Mouse (Mus musculus): ENCODE measurements around the gene Calr4.

Gene Calr4

GRCm38 (mm10) chr4:109234806-109235350, 593 bp downstream of the Calr4 start:
- DNase-seq (ENCODE audit: low read depth, low spot score) = no peak

GRCm38 (mm10) chr4:109236186-109236879, 2.0 kb downstream of the Calr4 start:
- DNase-seq (ENCODE audit: low read depth, low spot score) = no peak

DNA sequence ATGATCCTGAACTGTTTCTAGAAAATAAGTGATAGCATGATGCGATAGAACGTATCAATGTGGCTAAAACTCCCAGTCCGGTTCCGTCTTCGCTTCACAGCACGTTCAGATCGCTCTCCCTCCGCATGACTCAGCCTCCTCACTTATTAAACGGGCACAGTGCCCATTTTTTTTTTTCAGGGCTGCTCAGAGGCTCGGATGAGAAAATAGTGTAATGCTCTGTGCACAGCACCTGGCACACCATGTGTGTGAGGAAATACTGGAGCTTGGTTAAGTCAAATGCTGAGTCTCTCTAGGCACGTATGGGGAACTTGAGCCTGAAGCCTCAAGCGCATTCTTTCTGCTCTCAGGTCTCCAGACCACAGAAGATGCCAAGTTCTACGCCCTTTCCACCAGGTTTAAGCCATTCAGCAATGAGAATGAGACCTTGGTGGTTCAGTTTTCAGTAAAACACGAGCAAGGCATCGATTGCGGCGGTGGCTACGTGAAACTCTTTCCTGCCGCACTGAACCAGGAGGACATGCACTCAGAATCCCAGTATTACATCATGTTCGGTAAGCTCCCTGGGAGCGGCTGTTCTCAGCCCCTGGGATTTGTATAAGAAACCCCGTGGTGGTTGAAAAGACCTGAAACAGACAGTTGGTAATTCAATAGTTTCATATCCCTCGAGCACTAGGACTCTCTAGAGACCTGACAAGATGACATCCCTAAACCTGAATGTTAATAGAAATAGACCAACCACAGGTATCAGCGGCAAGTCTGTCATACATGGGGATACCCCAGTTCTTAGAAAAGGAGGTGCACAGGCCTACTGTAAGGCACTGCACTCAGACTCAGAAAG, 4.4 kb downstream of the Calr4 start:
- DNase-seq (ENCODE audit: low read depth, low spot score) = no peak

DNA sequence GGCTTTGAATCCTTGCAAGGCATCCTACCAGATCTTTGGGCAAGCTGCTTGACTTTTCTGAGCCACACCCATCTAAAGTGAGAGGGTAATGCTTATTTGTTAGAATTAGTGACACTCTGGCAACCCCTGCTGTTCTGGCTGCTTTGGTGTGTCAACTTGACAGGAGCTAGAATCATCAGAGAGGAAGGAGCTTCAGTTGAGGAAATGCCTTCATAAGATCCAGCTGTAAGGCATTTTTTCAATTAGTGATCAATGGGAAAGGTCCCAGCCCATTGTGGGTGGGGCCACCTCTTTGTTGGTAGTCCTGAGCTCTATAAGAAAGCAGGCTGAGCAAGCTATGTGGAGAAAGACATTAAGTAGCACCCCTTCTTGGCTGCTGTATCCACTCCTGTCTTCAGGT, 6.9 kb downstream of the Calr4 start:
- no peak for DNase-seq (ENCODE audit: low read depth, low spot score)

DNA sequence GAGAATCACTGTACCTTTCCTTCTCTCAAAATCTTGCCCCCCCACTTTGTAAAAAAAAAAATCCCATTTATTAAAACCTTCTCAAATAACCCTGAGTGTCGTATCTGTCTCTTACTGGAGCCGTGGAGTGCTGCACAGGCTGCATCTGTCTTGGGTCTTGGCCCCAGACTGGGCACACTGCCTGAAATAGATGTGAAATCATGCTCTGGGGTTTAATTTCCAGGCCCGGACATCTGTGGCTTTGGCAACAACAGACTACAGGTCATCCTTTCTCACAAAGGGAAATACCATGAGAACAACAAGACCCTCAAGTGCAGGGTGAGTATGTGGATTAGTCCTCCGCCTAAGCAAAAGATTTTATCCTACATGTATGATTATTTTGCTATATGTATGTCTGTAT, 7.6 kb downstream of the Calr4 start:
- DNase-seq (ENCODE audit: low read depth, low spot score) = no peak

DNA sequence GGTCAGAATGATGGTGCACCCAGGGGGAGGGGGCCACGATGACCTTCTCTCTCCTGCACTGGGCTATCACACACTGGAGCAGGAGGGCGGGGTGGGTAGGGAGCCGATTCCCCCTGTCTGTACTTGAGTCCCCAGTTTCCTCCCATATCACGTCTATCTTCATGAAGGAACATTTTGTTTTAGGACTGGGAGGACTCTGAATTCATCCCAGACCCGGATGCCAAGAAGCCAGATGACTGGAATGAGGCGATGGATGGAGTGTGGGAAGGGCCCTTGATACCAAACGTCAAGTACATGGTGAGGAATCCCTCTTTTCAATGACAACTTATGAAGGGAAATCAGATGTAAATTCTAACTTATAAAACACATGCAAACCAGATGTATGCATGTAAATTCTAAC, 10.2 kb downstream of the Calr4 start:
- DNase-seq (ENCODE audit: low read depth, low spot score) = no peak

DNA sequence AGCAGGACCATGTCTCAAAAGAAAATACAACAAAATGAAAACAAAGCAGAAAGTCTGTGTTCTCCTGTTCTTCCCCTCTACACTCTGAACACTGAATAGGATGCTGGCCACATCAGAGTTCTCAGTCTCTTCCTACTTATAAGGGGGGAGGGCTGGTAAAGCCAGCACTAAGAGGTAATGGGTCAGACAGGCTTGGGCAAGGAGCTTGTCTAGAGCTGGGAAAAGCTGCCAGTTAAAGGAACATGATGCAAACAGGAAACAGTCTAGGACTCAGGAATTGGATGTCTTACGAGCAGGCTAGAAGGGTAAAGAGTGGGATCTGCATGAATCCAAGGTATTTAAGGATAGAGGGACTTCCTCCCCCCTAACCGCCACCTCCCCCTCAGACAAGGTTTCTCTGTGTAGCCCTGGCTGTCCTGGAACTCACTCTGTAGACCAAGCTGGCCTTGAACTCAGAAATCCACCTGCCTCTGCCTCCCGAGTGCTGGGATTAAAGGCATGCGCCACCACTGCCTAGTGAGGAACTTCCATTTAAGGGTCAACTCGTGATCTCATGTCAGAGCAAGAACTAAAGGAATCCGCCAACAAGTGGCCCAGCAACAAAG, 10.8 kb downstream of the Calr4 start:
- no peak for DNase-seq (ENCODE audit: low read depth, low spot score)

GRCm38 (mm10) chr4:109251605-109252004, 17.3 kb downstream of the Calr4 start:
- peak; percentile 70 for DNase-seq (ENCODE audit: low read depth, low spot score)

DNA sequence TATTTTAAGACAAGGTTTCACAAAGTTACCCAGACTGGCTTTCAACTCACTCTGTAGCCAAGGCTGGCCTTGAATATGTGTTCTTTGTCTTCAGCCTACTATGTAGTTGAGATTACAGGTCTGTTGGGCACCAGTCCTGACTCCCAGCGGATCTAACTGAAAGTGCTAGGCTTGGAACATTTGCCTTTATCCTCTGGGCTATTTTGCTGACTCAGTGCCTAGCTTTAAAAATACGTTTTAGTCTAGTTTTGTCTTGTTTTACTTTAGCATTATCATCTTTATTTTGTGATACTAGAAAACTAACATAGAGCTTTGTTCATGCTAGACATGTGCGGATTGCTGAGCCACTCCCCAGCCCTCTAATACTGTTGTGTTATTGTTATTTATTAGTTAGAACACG, 17.9 kb downstream of the Calr4 start:
- DNase-seq (ENCODE audit: low read depth, low spot score) = no peak

DNA sequence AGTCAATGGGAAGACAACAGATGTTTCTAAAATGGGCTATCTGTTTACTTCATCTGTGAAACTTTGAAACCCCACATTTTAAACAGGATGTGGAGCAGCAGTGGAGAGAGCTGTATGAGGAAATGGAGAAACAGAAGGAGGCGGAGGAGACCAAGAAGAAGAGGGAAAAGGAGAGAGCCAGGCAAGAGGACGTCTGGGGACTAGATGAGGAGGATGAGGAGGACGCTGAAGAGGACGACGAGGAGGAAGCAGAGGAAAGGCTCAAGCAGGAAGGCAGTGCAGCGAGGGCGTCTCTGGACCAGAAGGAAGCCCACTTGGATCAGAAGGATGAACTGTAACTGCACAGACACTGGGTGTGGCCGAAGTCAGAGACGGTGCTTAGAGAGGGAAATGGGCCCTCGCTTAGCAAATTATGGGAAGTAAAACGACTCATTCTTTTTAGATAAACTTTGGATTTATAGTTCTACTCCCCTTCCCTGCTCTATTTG, 19.4 kb downstream of the Calr4 start:
- no peak for DNase-seq (ENCODE audit: low read depth, low spot score)

- DNase-seq (ENCODE audit: low read depth, low spot score) = no peak
These were observed 20.2 kb downstream of the Calr4 start for GRCm38 (mm10) chr4:109254511-109254910.

GRCm38 (mm10) chr4:109255321-109255720, 21.0 kb downstream of the Calr4 start:
- no peak for DNase-seq (ENCODE audit: low read depth, low spot score)

- DNase-seq (ENCODE audit: low read depth, low spot score) = no peak
These were observed 21.6 kb downstream of the Calr4 start for GRCm38 (mm10) chr4:109255727-109256417.

DNA sequence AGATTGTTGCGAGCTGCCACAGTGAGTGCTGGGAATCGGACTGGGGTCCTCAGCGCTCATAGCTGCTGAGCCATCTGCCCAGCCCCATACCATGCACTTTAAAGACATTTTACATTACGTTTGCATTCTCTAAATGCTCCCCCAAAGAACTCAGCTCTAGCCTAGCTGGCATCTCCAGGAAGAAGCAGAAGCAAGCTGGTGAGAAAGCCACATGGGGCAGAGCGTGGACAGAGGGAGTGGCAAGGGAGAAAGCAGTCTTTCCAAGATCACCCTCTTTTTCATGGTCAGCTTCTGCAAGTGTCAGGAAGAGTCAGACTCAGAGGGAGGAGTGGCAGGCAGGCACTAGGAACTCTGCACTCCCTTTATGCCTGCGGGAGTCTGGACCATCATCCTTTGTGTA, 22.5 kb downstream of the Calr4 start:
- no peak for DNase-seq (ENCODE audit: low read depth, low spot score)

GRCm38 (mm10) chr4:109257639-109258038, 23.4 kb downstream of the Calr4 start:
- no peak for DNase-seq (ENCODE audit: low read depth, low spot score)

DNA sequence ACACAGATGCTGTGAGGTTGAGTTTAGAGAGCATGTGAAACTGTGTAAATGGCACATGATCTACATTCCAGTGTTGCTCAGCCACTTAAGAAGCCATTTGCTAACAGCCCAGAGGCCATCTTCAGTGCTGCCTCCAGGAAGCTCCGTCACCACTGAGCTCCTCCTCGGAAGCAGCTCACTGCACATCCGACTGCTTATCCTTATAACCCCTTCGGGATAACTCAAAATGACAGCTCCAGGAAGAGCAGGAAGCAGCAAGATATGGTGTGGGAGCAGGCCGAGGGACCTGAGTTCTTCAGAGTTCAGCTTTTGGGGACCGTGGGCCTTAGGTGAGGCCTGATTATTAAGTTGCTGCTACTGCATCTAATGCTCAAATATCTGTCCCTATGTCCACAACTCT, 27.8 kb downstream of the Calr4 start:
- DNase-seq (ENCODE audit: low read depth, low spot score) = no peak

- DNase-seq (ENCODE audit: low read depth, low spot score) = no peak
These were observed 31.8 kb downstream of the Calr4 start for GRCm38 (mm10) chr4:109266056-109266455.

GRCm38 (mm10) chr4:109266744-109267143, 32.5 kb downstream of the Calr4 start:
- no peak for DNase-seq (ENCODE audit: low read depth, low spot score)

GRCm38 (mm10) chr4:109267452-109267851, 33.2 kb downstream of the Calr4 start:
- DNase-seq (ENCODE audit: low read depth, low spot score) = no peak

- DNase-seq (ENCODE audit: low read depth, low spot score) = no peak
These were observed 34.6 kb downstream of the Calr4 start for GRCm38 (mm10) chr4:109268903-109269302.

GRCm38 (mm10) chr4:109271803-109272202, 37.5 kb downstream of the Calr4 start:
- DNase-seq (ENCODE audit: low read depth, low spot score) = no peak

All from CD4-positive, CD25-positive, alpha-beta regulatory T cell, adult 2 months (primary cell).